Mouse (Mus musculus): ENCODE results near the gene Metap2.

GRCm38 (mm10) chr10:93855126-93855525, 41.8 kb downstream of the Metap2 start:
- no peak for TF ChIP-seq CTCF (IDR thresholded peaks at IDR 0.05; ENCODE audit: low read depth, low read length)
- no peak for TF ChIP-seq POLR2A (IDR thresholded peaks at IDR 0.05; ENCODE audit: extremely low read depth, insufficient read depth, low read length)
